Mouse (Mus musculus): ENCODE measurements around the gene Vmn1r193. TPM values are rescaled to one million over a fixed set of nuclear protein-coding genes. Genes with fewer than 3 reads are reported as not detected.

Gene Vmn1r193
- polyA plus RNA-seq, 1 experiment from 2014 or later, result not detected

- H3K4me1 ChIP-seq (ENCODE audit: control insufficient read depth in 2 of 2, insufficient read depth in 2 of 2, low read length in 2 of 2), result no peaks in the 10 kb centered on the region
- H3K9ac ChIP-seq (ENCODE audit: low read length), result no peak within 1 kb of the TSS
- no peak within 1 kb of the TSS for H3K4me2 ChIP-seq (ENCODE audit: low read length)
- WGBS, result 46% methylated on average over 1 of the region's 1 CpGs
- no peak within 1 kb of the TSS for H3K27ac ChIP-seq (replicated peaks in 1 of 2; ENCODE audit: control insufficient read depth in 1 of 2, insufficient read depth in 1 of 2, low read depth in 2 of 2, low read length in 2 of 2)
- ATAC-seq (ENCODE audit: insufficient number of reproducible peaks, insufficient read depth, low FRiP score, low read depth), result no peak
- H3K9me3 ChIP-seq (ENCODE audit: control insufficient read depth, low read length), result no peaks in the 10 kb centered on the region
- no peak within 1 kb of the TSS for H3K4me3 ChIP-seq (ENCODE audit: control insufficient read depth in 1 of 2, insufficient read depth in 1 of 2, low read depth in 1 of 2, low read length in 2 of 2)
- H3K27me3 ChIP-seq (ENCODE audit: control insufficient read depth, insufficient read depth, low read length), result no peaks in the 10 kb centered on the region
- H3K36me3 ChIP-seq (ENCODE audit: control insufficient read depth, insufficient read depth, low read length), result no peaks in the 10 kb centered on the region
Observed at GRCm38 (mm10) chr13:22183869-22184268, 39.1 kb downstream of the Vmn1r193 start, which contains the start of gene Vmn1r191. Vmn1r191 (minus strand) TSS chr13:22183969.

DNA sequence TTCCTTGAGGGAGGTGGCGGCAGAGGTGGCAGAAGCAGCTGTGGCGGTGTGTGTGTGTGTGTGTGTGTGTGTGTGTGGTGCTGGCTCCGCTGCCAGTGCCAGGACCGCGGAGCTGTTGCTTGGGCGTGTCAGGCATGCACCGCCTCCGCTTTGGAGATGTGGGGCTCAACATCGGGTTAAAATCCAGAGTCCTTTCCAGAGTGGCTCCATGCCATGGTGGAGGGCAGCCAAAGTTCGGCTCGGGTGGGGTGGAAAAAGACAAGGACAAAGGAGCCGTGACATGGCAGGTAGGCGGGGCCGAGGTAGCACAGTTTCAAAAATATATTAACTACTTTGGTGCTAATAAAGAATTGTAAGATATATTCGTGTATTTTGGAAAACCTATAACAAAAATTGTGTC lies 54.5 kb downstream of the Vmn1r193 start:
- ATAC-seq (ENCODE audit: insufficient number of reproducible peaks, insufficient read depth, low FRiP score, low read depth), result no peak
- Histone ChIP-seq H3K9me3 (ENCODE audit: control insufficient read depth, low read length) (peaks cover 11% of the 10 kb centered on the region; the same call in 1 of the 2 replicates), H3K27ac (replicated peaks in 1 of 2; ENCODE audit: control insufficient read depth in 1 of 2, insufficient read depth in 1 of 2, low read depth in 2 of 2, low read length in 2 of 2) (no peak overlapping the region), H3K27me3 (ENCODE audit: control insufficient read depth, insufficient read depth, low read length) (no peaks in the 10 kb centered on the region), H3K4me3 (ENCODE audit: control insufficient read depth in 1 of 2, insufficient read depth in 1 of 2, low read depth in 1 of 2, low read length in 2 of 2) (no peak overlapping the region), H3K9ac (ENCODE audit: low read length) (no peak overlapping the region), H3K4me1 (ENCODE audit: control insufficient read depth in 2 of 2, insufficient read depth in 2 of 2, low read length in 2 of 2) (no peaks in the 10 kb centered on the region), H3K4me2 (ENCODE audit: low read length) (no peak overlapping the region), H3K36me3 (ENCODE audit: control insufficient read depth, insufficient read depth, low read length) (no peaks in the 10 kb centered on the region)
- WGBS, result 83% methylated on average over 15 of the region's 15 CpGs

Small RNAs within 50 kb of the gene (microRNA-seq; reads per million reads assigned to microRNA genes)
- gene Gm23282, result not detected
- gene Gm25084, result not detected

Other genes with a start within 250 kb of the Vmn1r193 start
- gene Pom121l2, start 242.0 kb downstream of the Vmn1r193 start, polyA plus RNA-seq (2014; fragmentation: Nextera tagmentation; extraction: Ambion mirVana), result not detected in 2 replicates
- 0.88 TPM in 1 of 2 replicates, not detected in the other for gene Prss16, start 213.4 kb downstream of the Vmn1r193 start, polyA plus RNA-seq (2014; fragmentation: Nextera tagmentation; extraction: Ambion mirVana)
- gene Hist1h2ah, start 187.6 kb downstream of the Vmn1r193 start, polyA plus RNA-seq (2014; fragmentation: Nextera tagmentation; extraction: Ambion mirVana), result 2.9 and 6.8 TPM in 2 replicates
- 1.9 and 2.3 TPM in 2 replicates for gene Hist1h2bk, start 187.3 kb downstream of the Vmn1r193 start, polyA plus RNA-seq (2014; fragmentation: Nextera tagmentation; extraction: Ambion mirVana)
- gene Hist1h4i, start 181.8 kb downstream of the Vmn1r193 start, polyA plus RNA-seq (2014; fragmentation: Nextera tagmentation; extraction: Ambion mirVana), result 8.1 and 9.3 TPM in 2 replicates
- 9.7 and 11.2 TPM in 2 replicates for gene Hist1h2ag, start 180.2 kb downstream of the Vmn1r193 start, polyA plus RNA-seq (2014; fragmentation: Nextera tagmentation; extraction: Ambion mirVana)
- gene Hist1h2bj, start 179.9 kb downstream of the Vmn1r193 start, polyA plus RNA-seq (2014; fragmentation: Nextera tagmentation; extraction: Ambion mirVana), result 2.5 and 2.6 TPM in 2 replicates
- gene Vmn1r188, start 138.7 kb downstream of the Vmn1r193 start, polyA plus RNA-seq (2014; fragmentation: Nextera tagmentation; extraction: Ambion mirVana), result not detected in 2 replicates
- not detected in 2 replicates for gene Vmn1r189, start 117.3 kb downstream of the Vmn1r193 start, polyA plus RNA-seq (2014; fragmentation: Nextera tagmentation; extraction: Ambion mirVana)
- not detected in 2 replicates for gene Vmn1r191, start 39.2 kb downstream of the Vmn1r193 start, polyA plus RNA-seq (2014; fragmentation: Nextera tagmentation; extraction: Ambion mirVana)
- gene Vmn1r192, start 32.0 kb downstream of the Vmn1r193 start, polyA plus RNA-seq (2014; fragmentation: Nextera tagmentation; extraction: Ambion mirVana), result not detected in 2 replicates
- gene Vmn1r194, start 21.1 kb upstream of the Vmn1r193 start, polyA plus RNA-seq (2014; fragmentation: Nextera tagmentation; extraction: Ambion mirVana), result not detected in 2 replicates
- gene Vmn1r195, start 47.4 kb upstream of the Vmn1r193 start, polyA plus RNA-seq (2014; fragmentation: Nextera tagmentation; extraction: Ambion mirVana), result not detected in 2 replicates
- gene Vmn1r196, start 66.8 kb upstream of the Vmn1r193 start, polyA plus RNA-seq (2014; fragmentation: Nextera tagmentation; extraction: Ambion mirVana), result not detected in 2 replicates
- gene Vmn1r197, start 101.4 kb upstream of the Vmn1r193 start, polyA plus RNA-seq (2014; fragmentation: Nextera tagmentation; extraction: Ambion mirVana), result not detected in 2 replicates
- not detected in 2 replicates for gene Vmn1r198, start 127.2 kb upstream of the Vmn1r193 start, polyA plus RNA-seq (2014; fragmentation: Nextera tagmentation; extraction: Ambion mirVana)
- not detected in 2 replicates for gene Vmn1r199, start 156.7 kb upstream of the Vmn1r193 start, polyA plus RNA-seq (2014; fragmentation: Nextera tagmentation; extraction: Ambion mirVana)
- not detected in 2 replicates for gene Vmn1r200, start 167.2 kb upstream of the Vmn1r193 start, polyA plus RNA-seq (2014; fragmentation: Nextera tagmentation; extraction: Ambion mirVana)
- gene Vmn1r201, start 248.8 kb upstream of the Vmn1r193 start, polyA plus RNA-seq (2014; fragmentation: Nextera tagmentation; extraction: Ambion mirVana), result not detected in 2 replicates

Data from heart, embryonic 14.5 days (tissue).